Mouse (Mus musculus) CD4-positive, CD25-positive, alpha-beta regulatory T cell (primary cell): ENCODE results near the gene Hist1h2ak. TPM values are rescaled to one million over a fixed set of nuclear protein-coding genes. Genes with fewer than 3 reads are reported as not detected.

Source experiments
- polyA plus RNA-seq: library from polyadenylated mRNA; unstranded; fragments of 100-300 nt; shearing (Covaris generic); gene quantifications from one replicate; pipeline ENCODE4 v1.2.1, GENCODE M21; 2017

Gene Hist1h2ak
- 1.6 TPM for polyA plus RNA-seq

DNA sequence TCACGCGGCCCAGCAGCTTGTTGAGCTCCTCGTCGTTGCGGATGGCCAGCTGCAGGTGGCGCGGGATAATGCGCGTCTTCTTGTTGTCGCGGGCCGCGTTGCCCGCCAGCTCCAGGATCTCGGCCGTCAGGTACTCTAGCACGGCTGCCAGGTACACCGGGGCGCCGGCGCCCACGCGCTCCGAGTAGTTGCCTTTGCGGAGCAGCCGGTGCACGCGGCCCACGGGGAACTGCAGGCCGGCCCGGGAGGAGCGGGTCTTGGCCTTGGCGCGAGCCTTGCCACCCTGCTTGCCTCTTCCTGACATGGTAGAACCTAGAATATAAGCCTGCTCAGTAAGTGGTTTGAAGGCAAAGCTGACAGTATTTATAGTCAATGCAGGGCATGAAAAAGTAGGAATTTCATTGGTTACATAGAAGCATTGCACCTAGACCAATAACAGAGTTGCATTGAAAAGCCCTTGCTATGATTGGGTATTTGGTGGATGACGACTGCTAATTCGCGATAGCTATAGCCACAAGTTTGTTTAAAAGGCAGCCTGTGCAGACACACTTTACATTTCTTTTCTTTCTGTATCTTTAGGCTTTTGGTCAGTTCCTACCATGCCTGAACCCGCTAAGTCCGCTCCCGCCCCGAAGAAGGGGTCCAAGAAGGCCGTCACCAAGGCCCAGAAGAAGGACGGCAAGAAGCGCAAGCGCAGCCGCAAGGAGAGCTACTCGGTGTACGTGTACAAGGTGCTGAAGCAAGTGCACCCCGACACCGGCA lies at the start of gene Hist1h2ak, which contains the start of gene Hist1h2bn:
Hist1h2ak (minus strand) TSS at position 304 of the 762 bp plus-strand sequence.
Hist1h2bn (plus strand) TSS at position 600 of the 762 bp plus-strand sequence.

DNA sequence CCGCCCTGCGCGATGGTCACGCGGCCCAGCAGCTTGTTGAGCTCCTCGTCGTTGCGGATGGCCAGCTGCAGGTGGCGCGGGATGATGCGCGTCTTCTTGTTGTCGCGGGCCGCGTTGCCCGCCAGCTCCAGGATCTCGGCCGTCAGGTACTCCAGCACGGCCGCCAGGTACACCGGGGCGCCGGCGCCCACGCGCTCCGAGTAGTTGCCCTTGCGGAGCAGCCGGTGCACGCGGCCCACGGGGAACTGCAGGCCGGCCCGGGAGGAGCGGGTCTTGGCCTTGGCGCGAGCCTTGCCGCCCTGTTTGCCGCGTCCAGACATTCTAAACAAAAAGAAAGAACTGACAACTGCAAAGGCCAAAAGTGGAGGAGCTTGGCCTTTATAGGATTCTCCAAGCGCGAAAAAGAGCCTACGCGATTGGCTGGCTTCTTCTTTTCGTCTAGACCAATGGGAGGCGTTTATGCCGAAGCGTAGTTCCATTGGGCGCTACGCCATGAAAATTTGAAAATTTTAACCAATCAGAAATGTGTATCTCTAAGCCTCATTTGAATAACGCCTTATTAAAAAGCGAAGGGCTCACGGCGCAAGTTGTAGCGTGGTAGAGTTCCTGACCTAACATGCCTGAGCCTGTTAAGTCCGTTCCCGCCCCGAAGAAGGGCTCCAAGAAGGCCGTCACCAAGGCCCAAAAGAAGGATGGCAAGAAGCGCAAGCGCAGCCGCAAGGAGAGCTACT lies 33.4 kb upstream of the Hist1h2ak start, which contains the start of the genes Hist1h2an and Hist1h2bp:
Hist1h2an (minus strand) TSS at position 320 of the 731 bp plus-strand sequence.
Hist1h2bp (plus strand) TSS at position 563 of the 731 bp plus-strand sequence.

DNA sequence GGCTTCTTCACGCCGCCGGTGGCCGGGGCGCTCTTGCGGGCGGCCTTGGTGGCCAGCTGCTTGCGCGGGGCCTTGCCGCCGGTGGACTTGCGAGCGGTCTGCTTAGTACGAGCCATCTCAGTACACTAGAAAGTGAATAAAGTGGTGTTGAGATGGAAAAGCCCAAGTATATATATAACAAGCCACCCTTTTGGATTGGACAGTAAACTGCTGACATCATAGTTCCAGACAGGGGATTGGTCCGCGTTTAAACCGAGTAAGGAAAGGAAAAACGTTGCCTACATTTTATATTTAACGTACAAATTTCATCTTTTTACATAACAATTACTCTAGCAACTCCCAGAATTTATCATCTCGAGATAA lies 29.6 kb upstream of the Hist1h2ak start, which contains the start of gene Hist1h3i:
Hist1h3i (minus strand) TSS at position 116 of the 363 bp plus-strand sequence.

DNA sequence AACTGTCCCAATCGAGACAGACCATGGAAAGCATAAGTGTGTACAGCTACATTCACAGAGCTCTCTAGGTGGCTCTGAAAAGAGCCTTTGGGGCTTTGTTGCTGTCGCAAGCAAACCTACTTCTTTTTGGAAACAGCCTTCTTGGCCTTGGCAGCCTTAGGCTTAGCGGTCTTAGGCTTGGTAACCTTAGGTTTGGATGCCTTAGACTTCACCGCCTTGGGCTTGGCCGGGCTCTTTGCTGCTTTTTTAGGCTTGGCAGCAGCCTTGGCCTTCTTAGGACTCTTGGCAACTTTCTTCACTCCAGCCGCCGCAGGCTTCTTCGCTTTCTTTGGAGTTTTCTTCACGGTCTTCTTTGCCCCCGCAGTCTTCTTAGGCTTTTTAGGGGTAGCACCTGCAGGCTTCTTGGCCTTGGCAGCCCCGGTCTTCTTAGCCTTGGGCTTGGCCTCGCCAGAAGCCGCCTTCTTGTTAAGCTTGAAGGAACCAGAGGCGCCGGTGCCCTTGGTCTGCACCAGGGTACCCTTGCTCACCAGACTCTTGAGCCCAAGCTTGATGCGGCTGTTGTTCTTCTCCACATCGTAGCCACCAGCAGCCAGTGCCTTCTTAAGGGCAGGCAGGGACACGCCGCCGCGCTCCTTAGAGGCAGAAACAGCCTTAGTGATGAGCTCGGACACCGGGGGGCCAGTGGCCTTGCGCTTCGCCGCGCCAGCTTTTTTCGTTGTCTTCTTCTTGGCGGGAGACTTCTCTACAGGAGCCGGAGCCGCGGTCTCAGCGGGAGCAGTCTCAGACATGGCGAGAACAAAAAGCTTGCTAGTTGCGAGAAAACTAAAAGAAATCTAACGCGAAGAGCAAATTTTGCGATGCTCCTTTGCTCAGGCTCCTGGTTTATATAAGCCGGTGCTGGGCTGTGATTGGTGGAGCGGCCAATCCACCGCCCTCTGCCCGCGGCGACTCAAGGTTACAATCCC lies 26.4 kb upstream of the Hist1h2ak start, which contains the start of gene Hist1h1b:
Hist1h1b (minus strand) TSS at position 859 of the 965 bp plus-strand sequence.

DNA sequence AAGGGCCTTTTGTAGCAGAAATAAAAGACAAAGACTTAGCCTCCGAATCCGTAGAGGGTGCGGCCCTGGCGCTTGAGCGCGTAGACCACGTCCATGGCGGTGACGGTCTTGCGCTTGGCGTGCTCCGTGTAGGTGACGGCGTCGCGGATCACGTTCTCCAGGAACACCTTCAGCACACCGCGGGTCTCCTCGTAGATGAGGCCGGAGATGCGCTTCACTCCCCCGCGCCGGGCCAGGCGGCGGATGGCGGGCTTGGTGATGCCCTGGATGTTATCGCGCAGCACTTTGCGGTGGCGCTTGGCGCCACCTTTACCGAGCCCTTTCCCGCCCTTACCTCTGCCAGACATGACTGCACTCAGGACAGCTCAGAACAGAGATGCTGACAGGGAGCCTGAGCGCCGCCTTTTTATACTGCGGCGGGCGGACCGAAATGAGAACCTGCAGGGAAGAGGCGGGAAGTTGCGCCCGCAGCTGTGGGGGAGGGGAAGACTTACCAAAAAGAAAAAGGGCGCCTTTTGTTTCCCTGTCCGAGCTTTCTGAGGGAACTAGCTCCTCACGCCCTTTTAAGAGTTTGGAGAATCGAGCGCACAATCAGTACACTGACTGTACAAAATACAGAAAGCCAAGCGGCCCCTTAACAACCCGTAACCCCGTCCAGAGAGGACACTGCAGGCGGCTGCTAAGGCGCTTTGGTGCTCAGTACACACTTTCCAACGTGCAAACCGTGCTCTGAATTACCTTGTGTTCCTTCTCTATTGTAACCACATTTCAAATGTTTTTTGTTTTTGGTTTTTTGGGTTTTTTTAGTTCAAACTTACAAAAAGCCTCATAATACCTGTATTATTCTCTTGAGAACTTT lies 3.2 kb downstream of the Hist1h2ak start, which contains the start of gene Hist1h4k:
Hist1h4k (minus strand) TSS at position 347 of the 859 bp plus-strand sequence.

DNA sequence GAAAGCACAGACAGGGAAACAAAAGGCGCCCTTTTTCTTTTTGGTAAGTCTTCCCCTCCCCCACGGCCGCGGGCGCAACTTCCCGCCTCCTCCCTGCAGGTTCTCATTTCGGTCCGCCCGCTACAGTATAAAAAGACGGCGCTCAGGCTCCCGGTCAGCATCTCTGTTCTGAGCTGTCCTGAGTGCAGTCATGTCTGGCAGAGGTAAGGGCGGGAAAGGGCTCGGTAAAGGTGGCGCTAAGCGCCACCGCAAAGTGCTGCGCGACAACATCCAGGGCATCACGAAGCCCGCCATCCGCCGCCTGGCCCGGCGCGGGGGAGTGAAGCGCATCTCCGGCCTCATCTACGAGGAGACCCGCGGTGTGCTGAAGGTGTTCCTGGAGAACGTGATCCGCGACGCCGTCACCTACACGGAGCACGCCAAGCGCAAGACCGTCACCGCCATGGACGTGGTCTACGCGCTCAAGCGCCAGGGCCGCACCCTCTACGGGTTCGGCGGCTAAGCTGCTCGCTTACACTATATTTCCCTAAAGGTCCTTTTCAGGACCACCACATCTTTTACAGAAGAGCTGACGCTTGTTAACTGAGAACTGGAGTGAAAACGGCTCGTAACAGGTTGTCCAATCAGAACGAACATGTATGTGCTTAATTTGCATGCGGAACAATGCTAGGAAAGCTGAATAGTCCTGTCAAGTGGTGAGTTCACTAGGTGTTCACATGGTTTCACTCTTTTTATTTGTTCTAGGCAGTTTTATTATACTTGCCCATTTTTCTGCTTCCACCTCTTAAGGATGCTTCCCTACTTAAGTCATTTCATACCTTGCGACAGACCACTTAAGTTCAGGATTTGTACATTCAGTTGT lies 18.5 kb downstream of the Hist1h2ak start, which contains the start of gene Hist1h4j:
Hist1h4j (plus strand) TSS at position 159 of the 862 bp plus-strand sequence.

DNA sequence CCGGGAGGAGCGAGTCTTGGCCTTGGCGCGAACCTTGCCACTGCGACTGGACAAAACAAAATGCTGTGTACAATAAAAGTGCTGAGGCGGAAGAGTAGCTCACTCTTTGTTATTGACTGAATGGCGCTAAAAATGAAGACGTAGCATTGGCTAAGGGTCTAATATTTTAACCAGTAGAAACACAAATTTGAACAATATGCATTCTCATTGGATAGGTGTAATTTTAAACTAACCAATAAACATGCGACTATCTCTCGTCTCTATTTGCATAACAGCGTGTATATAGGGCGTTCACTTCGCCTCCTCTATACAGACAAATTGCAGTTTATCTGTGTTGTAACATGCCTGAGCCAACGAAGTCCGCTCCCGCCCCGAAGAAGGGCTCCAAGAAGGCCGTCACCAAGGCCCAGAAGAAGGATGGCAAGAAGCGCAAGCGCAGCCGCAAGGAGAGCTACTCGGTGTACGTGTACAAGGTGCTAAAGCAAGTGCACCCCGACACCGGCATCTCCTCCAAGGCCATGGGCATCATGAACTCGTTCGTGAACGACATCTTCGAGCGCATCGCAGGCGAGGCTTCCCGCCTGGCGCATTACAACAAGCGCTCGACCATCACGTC lies 31.8 kb downstream of the Hist1h2ak start, which contains the start of gene Hist1h2bm:
Hist1h2bm (plus strand) TSS at position 288 of the 616 bp plus-strand sequence.

DNA sequence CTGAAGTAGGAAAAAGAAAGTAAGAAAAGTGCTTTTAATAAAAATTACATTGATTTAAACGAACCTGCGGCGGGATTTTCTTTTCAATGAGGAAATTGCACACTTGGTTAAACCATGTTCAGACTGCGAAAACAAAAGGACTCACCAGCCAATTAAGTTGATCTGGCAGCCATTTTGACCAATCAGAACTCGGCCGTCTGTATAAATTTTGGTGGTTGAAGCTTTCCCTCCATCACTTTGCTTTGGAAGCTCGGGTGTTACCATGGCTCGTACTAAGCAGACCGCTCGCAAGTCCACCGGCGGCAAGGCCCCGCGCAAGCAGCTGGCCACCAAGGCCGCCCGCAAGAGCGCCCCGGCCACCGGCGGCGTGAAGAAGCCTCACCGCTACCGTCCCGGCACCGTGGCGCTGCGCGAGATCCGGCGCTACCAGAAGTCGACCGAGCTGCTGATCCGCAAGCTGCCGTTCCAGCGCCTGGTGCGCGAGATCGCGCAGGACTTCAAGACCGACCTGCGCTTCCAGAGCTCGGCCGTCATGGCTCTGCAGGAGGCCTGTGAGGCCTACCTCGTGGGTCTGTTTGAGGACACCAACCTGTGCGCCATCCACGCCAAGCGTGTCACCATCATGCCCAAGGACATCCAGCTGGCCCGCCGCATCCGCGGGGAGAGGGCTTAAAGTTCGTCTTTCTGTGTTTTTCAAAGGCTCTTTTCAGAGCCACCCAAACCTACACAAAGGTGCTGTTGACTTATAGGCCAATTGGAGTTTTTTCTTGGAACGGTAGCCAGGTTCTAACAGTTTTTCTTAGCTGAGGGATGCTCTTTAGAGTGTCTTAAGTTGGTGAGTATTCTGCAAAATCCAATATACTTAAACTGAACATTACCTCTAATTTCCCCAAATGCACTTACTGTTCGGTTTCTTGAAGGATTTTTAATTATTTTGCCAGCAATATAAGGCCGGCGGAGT lies 36.0 kb downstream of the Hist1h2ak start, which contains the start of gene Hist1h3h:
Hist1h3h (plus strand) TSS at position 263 of the 961 bp plus-strand sequence.

DNA sequence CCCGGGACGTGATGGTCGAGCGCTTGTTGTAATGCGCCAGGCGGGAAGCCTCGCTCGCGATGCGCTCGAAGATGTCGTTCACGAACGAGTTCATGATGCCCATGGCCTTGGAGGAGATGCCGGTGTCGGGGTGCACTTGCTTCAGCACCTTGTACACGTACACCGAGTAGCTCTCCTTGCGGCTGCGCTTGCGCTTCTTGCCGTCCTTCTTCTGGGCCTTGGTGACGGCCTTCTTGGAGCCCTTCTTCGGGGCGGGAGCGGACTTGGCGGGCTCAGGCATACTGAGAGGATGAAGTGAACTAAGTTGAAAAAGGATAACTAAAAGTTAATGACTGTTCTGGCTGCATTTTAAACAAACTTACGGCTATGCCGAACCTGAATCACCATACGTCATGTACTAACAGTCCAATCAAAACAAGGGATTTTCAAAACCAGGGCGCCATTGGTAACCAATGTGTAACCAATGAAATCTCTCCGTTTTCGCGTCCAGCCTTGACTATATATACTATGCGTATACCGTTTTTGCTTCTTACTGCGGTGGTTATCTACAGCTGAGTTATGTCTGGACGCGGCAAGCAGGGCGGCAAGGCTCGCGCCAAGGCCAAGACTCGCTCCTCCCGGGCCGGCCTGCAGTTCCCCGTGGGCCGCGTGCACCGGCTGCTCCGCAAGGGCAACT lies 37.6 kb downstream of the Hist1h2ak start, which contains the start of the genes Hist1h2bl and Hist1h2ai:
Hist1h2bl (minus strand) TSS at position 280 of the 676 bp plus-strand sequence.
Hist1h2ai (plus strand) TSS at position 559 of the 676 bp plus-strand sequence.

Other genes starting within 250 kb of the Hist1h2ak start
- 7.3 TPM for gene Zkscan8, start 222.7 kb downstream of the Hist1h2ak start, polyA plus RNA-seq
- not detected for gene Olfr1366, start 211.0 kb downstream of the Hist1h2ak start, polyA plus RNA-seq
- gene Olfr1535, start 193.9 kb downstream of the Hist1h2ak start, polyA plus RNA-seq, result not detected
- gene Olfr1364, start 172.1 kb downstream of the Hist1h2ak start, polyA plus RNA-seq, result not detected
- gene Olfr1362, start 139.8 kb downstream of the Hist1h2ak start, polyA plus RNA-seq, result not detected
- gene Olfr11, start 111.3 kb downstream of the Hist1h2ak start, polyA plus RNA-seq, result not detected
- not detected for gene Olfr1361, start 90.4 kb downstream of the Hist1h2ak start, polyA plus RNA-seq
- not detected for gene Olfr1360, start 76.4 kb downstream of the Hist1h2ak start, polyA plus RNA-seq
- not detected for gene Olfr1359, start 55.7 kb downstream of the Hist1h2ak start, polyA plus RNA-seq
- 2.4 TPM for gene Hist1h2bl, start 37.7 kb downstream of the Hist1h2ak start, polyA plus RNA-seq
- gene Hist1h2ai, start 37.4 kb downstream of the Hist1h2ak start, polyA plus RNA-seq, result 14.3 TPM
- not detected for gene Hist1h3h, start 36.2 kb downstream of the Hist1h2ak start, polyA plus RNA-seq
- 0.87 TPM for gene Hist1h2bm, start 31.8 kb downstream of the Hist1h2ak start, polyA plus RNA-seq
- gene Hist1h4j, start 18.8 kb downstream of the Hist1h2ak start, polyA plus RNA-seq, result 0.80 TPM
- gene Hist1h4k, start 3.3 kb downstream of the Hist1h2ak start, polyA plus RNA-seq, result 8.1 TPM
- not detected for gene Hist1h2bn, start 296 bp upstream of the Hist1h2ak start, polyA plus RNA-seq
- 1.8 TPM for gene Hist1h1b, start 26.8 kb upstream of the Hist1h2ak start, polyA plus RNA-seq
- gene Hist1h3i, start 29.5 kb upstream of the Hist1h2ak start, polyA plus RNA-seq, result 1.1 TPM
- 0.99 TPM for gene Hist1h2an, start 33.4 kb upstream of the Hist1h2ak start, polyA plus RNA-seq
- not detected for gene Hist1h2bp, start 33.6 kb upstream of the Hist1h2ak start, polyA plus RNA-seq
- 5.0 TPM for gene Hist1h2bq, start 56.4 kb upstream of the Hist1h2ak start, polyA plus RNA-seq
- gene Hist1h2ao, start 56.6 kb upstream of the Hist1h2ak start, polyA plus RNA-seq, result not detected
- gene Hist1h4m, start 57.9 kb upstream of the Hist1h2ak start, polyA plus RNA-seq, result 36.0 TPM
- gene Hist1h4n, start 78.4 kb upstream of the Hist1h2ak start, polyA plus RNA-seq, result 18.1 TPM
- 144 TPM for gene Hist1h2ap, start 79.7 kb upstream of the Hist1h2ak start, polyA plus RNA-seq
- 5.0 TPM for gene Hist1h2br, start 79.9 kb upstream of the Hist1h2ak start, polyA plus RNA-seq
- not detected for gene Zfp184, start 191.3 kb upstream of the Hist1h2ak start, polyA plus RNA-seq
- gene Pom121l2, start 227.4 kb upstream of the Hist1h2ak start, polyA plus RNA-seq, result not detected